Mouse (Mus musculus) inflammation-experienced regulatory T-cells, adult 6 months (primary cell): ENCODE results near the gene Mcrip2. TPM values are rescaled to one million over a fixed set of nuclear protein-coding genes. Genes with fewer than 3 reads are reported as not detected.

Source experiments
- ATAC-seq: one replicate; pipeline ENCODE4 v1.8.0; 2017
- polyA plus RNA-seq, 3 experiments: library from polyadenylated mRNA; unstranded; fragments of 100-300 nt; shearing (Covaris generic); gene quantifications; one replicate each; pipeline ENCODE4 v1.2.1; 2017

The Mcrip2 gene
- polyA plus RNA-seq, 3 experiments from 2014 or later = 2.5 to 3.9 (median 3.5) TPM

DNA sequence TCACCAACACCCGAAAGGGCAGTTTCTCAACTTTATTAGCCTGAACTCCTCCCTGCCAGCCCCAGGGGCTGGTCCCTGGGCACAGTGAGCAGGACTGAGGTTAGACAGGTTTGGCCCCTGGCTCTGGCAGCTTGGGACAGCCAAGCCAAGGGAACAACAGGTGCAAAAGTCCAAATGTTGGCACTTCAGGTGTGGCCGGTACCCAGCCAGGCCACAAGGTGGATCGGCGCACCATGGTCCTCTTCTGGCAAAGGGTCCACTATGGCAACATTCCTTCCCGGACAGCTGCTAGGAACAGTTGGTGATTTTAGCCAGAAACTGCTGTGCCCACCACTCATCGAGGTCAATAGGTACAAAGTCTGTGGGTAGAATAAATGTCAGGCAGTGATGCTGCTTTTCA lies 4.9 kb downstream of the Mcrip2 start:
- ATAC-seq = no peak

DNA sequence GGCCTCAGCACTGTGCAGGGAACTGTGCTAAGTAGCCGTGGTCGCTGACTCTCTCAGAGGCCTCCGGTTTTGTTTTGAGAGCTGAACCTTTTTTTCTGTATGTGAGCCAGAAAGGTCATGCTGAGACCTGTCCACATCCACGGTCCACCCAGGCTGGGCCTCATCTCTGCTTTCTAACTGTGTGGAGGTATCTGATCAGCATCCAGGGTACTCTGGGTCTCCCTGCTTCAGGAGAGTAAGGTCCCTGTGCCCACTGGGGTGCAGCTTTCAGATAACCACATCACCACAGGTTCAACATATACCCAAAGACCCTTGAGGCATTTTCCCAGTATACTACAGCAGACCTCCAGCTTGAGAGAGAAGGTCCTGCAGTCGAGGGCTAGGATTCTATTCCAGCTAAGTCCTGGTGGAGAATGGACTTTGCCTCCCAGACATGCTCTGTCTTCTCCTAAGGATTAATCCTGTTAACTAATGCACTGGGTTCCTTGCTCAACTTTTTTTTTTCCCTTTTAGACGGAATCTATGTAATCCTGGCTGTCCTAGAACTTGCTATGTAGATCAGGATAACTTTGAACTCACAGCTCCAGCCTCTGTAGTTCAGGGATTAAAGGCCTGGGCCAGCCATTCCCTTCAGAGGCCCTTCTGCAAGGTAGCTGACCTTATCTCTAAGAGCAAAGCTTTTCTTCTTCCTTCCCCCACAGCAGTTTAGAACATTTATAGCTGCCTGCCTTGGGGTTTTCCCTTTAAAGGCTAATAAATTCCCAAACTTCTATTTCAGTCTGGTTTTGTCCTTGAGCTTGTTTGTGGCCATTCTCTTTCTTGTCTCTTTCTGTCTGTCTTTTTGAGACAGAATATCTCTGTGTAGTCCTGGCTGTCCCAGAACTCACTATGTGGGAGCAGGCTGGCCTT lies 6.6 kb downstream of the Mcrip2 start:
- no peak for ATAC-seq

DNA sequence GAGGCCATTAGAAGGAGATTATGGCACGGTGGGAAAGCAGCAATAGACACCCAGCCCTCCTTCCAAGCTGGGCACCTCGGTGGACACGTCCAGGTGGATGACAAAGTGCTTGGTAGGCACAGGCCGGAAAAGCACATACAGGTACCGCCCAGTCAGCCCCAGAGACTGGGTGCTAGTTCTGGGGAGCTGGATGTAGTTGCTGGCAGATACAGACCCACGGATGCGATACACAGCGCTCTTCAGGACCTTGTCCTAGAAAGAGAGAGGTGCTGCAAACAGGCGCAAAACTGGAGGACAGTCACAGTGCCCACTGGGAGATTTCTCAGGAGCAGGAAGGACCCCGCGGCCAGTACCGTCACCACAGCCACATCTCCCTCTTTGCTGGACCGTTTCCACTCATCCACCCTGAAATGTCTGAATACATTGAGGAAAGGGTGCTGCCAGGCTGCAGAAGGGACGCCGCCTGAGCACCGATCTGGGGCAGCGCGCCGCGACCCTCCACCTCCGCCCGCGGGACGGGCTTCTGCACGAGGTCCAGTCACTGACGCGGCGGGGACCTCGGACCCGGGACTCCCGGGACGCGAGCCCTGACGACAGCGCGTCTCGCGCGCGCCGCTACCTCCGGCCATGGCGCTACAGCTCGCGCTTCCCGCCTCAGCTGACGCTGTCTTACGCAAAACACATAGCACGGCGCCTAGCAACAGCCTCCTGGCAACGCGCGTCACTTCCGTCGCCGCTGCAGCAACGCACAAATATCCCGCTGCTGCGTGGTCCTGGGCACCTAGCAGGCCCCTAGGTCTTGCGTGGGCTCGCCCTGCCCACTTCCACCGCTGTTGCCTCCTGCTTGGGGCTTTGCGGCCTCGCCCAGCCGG lies 7.5 kb downstream of the Mcrip2 start, which contains the start of gene Wdr90:
Gene Wdr90, minus strand, starts transcription at position 670 of the 872 bp plus-strand sequence.
- peak; percentile 100 for ATAC-seq

DNA sequence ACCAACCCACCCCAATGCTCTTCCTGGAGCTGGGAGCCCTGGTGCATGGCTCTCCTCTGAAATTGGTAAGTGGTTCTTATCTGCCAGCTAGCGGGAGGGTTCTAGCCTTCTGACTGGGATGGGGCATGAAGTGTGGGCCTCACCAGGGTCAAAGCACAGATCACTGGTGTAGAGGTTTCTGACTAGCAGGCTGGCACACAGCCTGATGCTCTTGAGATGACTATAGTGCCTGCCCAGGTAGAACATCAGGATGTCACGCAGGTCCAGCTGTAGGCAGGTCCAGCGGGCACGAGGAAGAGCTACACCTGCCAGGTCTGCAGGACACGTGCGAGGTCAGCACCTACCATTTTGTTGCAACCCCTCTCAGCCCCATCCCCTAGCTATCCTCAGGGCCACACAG lies 8.3 kb downstream of the Mcrip2 start:
- no peak for ATAC-seq

DNA sequence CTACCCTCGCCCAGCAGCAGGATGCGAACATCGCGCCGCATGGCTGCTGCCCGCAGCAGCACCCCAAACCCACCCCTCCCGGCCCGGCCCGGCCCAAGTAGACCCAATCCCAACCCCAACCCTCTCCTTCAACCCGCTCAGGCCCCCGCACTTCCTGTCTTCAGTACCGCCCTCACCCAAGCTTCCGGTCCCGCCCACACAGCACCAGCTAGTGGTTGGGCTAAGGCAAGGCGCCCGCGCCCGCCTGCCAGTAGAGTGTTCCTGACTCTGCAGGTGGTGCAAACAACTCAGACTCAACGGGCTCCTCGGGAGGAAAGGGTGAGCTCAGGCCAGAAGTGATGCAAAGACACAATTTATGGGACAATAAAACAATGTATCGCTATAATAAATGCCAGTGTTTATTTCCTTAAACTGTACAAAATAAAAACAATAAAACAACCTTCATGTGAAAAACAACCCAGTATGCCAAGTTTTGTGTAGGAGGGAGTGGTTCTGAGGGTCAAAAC lies 24.1 kb downstream of the Mcrip2 start, which contains the start of gene Rhot2:
Gene Rhot2, minus strand, starts transcription at position 456 of the 506 bp plus-strand sequence.
- peak; percentile 100 for ATAC-seq

DNA sequence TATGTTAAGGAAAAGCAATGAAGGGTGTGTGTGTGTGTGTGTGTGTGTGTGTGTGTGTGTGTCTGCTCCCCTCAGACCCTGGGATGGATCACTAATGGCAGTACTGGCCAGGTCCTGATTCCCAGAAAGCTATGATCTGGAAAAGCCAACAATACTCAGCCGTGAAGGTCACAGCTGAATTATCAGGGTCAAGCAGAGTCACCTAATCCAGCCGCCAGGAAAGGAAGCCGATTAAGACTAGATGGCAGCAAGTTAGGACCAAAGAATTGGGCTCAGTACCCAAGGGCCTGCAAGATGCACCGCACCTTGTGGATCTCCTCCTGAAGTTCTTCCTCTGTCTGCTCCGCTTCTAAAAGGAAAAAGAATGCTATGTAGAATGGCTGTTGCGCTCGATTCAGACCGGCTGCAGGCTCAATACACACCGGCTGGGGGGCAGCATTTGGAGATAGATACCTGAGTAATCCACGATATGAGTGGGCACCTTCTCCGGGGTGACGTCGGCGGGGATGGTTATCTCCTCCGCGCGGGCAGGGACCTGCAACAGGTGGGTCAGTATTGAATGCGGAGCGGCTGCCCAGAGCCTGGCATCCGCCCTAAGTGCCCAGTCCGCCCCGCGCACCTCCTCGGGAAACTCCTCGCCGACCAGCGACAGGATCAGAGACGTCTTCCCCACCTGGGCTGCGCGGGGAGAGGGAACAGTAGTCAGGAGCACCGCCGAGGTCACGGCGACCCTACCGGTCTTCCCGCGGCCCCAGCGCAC lies 24.7 kb downstream of the Mcrip2 start:
- ATAC-seq = peak; percentile 5

DNA sequence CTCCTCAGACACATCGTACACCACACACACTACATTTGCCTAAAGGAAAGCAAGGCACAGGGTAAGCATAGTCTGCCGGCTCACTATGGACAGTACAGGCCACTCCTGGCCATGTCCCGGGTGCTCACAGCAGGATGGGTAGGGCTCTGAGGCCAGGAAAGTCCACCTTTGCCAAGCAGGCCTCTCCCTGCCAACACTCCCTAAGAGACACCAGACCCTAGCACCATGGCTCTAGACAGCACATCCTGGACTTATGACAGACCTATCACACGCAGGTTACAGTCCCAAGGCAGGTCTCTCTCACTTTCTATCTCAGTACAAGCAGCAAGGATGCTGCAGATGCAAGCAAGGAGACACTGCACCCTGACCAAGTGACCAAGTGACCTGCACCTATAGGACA lies 25.4 kb downstream of the Mcrip2 start:
- ATAC-seq = no peak

DNA sequence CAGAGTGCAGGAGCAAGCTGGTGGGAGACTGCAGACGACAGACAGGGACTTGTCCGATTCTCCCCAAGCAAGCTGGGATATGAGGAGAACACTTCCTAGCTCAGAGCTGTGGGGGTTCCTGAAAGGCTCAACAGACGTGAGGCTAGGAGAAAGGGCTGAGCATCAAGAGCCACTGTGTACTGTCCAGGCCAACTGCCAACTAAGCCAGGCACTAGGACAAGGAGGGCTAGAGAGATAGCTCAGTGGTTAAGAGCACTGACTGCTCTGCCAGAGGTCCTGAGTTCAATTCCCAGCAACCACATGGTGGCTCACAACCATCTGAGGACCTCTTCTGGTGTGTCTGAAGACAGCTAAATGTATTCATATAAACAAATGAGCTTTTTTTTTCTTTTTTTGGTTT lies 26.1 kb downstream of the Mcrip2 start:
- no peak for ATAC-seq

DNA sequence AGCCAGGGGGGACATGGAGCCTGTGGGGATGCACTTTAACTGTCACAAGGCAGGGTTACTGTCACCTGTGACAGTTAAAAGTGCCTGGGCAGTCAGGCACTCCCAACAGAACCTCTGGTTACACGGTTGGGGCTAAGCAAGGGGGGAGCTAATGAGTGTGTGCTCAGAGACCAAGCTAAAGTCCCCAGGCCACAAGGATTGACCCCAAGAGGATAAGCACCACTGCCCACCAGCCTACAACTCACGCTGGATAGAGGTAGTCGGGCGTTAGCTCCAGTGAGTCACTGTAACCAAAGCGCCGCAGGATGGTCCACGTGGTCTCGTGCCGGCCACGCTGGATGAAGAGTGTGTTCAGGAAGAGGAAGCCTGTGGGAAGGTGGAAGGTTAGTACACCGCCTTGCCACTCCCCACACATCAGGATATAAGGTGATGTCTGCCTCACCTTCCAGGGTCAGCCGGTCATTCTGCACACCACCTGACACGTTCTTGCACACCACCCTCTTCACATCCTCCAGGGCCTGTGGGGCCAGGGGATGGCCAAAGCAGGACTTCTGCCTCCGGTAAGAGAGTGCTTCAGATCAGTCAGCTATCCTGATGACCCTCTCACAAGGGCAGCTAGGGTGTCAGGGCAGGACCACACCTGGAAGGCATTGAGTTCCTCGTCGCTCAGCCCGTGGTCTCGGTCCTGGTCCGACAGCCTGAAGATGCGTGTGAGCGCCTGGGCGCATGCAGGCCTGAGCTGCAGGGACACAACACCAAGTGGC lies 27.3 kb downstream of the Mcrip2 start, which contains the start of gene Gm20683:
Gene Gm20683, minus strand, starts transcription at position 647 of the 764 bp plus-strand sequence.
- no peak for ATAC-seq

DNA sequence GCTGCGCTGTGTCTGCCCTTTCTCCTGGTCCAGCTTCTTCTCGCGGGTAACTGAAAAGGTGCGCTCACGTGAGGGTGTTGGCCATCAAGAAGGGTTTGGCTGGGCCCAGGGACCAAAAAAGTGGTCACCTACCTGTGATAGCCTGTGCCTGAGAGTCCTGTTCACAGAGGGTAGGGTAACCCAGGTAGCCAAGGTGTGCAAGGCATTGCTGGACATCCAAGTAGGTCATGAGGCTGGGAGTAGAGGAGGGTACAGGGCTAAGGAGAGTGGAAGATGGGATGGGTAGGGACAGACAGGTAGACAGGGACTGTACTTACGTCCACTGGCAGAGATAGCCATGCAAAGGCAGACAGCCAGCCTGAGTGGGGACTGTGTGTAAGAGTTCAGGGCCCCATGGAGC lies 28.0 kb downstream of the Mcrip2 start:
- ATAC-seq = no peak

DNA sequence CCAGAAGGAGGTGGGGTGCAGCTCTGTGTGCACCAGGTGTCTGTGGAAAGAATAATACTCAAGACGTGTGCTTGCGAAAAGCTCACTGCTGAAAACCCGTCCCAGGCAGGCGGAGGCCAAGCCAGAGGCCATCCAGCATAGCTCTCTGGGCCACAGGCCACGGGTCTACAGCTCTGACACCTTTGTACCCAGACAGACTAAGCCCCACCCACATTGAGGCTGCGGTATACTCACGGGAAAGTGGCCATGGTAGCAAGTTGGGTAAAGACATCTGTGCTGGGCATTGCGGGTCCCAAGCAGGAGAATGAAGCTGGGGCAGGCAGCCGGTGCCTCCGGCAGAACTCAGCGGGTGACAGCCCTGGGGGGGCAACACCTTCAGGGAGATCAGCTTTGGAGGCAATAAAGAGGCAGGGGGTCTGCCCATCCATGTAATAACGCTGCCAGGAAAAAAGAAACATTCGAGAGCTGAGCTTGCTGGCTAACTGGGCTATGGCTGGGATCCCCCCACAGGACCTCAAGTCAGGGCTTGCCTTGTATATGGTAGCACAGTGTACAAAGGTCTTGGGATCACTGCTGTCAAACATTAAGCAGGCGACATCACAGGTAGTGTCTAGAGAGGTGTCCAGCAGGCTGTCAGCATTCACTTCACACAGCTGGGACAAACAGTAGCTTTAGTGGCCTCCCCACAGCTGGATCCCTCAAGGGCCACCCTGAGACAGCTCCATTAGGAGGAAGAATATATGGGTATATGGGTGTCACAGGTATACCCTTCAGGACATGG lies 28.9 kb downstream of the Mcrip2 start:
- ATAC-seq = no peak

DNA sequence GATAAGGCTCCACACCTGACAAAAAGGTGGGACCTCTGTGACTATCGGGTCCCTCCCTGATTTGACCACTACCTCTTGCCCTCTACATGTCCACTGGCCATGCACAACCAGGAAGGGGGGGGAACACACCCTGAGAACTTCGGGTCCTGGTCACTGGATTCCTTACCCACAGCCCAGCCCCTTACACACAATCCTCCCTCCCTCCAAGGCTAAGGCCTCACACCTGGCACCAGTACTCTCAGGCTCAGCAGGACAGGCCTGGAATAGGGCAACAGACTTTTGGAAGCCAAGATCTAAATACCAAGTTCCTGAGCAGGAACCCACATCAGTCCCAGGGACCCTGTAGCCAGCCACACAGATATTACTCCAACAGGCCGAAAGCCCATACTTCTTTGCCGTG lies 29.7 kb downstream of the Mcrip2 start:
- ATAC-seq = no peak

DNA sequence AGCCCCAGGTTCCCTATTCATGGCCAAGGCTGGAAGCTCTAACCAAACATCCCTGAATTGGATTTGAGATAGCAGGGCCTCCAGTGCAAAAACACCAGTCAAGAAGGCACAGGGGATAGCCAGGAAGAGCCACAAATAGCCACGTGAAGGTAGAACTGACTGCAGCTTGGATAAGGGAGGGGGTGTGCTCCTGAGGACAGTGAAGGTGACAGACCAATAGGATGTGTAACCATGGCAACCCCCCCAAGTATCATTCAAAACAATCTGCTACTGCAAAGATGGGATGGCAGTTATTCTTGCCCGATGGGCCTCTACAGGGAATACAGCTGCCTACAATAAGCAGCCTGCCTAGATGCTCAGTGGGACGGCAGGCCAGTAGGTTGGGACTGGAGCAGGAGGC lies 31.0 kb downstream of the Mcrip2 start:
- ATAC-seq = no peak

DNA sequence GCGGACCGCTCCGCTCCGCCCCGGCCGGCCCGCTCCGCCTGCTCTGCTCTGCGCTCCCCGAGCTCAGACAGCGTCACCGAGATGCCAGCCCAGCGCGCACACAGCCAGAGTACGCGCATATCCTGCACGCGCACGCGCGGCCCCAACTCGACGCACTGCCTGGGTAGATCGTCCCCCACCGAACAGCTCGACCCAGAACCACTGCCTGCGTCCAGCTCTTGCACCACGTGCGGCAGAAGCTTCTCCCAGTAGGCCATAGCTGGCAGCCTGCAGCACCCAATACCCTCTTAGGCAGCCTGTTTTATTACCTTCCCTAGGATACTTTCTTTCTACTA lies 31.5 kb downstream of the Mcrip2 start, which contains the start of gene Rhbdl1:
Gene Rhbdl1, minus strand, starts transcription at position 220 of the 335 bp plus-strand sequence.
- no peak for ATAC-seq

DNA sequence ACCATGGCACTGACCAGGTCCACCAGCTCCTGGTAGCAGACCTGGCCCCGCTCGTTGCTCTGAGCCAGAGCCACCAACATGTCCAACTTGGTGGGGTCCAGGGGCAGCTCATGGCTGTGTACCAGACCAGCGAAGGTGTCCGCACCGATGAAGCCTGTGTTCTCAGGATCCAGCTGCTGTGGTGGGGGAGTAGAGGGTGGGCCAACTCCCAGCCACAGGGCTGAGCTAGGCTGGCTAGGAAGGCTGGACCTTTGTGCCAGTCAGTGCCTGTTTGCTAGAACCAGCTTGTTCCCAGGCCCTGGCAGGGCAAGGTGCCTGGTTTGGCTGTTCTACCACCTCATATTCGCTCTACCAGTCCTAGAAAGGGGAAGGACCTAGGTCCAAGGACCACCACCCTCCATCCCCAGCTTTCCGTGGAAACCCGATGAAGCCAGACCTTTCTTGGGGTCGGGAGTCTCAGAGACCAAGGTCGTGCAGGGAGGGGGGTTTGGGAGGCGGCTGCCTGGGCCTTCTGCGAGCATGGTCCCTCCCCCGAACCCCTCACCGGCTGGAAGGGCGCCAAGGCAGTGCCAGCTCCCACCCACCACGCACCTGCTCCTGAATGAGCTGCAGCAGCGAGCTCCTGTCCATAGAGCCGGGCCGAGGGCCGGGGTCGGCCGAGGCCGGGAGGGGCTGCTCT lies 32.0 kb downstream of the Mcrip2 start:
- no peak for ATAC-seq

DNA sequence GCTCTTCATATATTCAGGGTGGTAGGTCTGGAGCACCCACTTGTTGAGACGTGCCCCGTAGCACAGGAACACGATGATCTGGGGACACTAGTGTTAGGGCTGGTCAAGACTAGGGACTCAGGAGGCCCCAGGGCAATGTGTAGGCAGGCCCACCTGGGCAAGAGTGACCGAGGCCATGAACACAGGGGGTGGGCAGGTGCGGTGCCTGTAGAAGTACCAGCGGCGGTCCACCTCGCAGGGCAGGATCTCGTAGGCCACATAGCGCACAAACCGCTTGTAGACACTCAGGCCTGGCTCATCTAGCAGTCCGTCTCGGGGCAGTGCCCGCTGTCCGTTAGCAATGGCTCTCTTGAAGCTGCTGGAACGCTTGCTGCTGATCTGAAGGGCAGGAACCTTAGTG lies 32.7 kb downstream of the Mcrip2 start:
- no peak for ATAC-seq

DNA sequence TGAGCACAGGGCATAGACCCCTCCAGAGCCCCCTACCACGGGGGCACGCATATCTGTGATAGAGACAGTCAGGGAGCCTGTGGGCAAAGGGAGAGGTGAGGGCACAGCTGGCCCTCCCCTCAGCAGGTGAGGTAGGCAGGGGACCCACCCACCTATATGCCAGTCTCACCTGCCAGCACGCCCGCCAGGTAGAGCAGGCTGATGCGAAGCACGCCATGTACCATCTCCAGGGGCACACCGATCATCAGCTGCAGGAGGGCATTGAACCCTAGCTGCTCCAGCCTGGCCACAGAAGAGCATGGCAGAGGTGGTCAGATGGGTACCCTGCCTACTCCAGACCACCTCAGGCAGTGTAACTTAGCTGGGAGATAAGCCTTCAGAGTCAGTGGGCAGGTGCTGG lies 33.3 kb downstream of the Mcrip2 start:
- no peak for ATAC-seq

DNA sequence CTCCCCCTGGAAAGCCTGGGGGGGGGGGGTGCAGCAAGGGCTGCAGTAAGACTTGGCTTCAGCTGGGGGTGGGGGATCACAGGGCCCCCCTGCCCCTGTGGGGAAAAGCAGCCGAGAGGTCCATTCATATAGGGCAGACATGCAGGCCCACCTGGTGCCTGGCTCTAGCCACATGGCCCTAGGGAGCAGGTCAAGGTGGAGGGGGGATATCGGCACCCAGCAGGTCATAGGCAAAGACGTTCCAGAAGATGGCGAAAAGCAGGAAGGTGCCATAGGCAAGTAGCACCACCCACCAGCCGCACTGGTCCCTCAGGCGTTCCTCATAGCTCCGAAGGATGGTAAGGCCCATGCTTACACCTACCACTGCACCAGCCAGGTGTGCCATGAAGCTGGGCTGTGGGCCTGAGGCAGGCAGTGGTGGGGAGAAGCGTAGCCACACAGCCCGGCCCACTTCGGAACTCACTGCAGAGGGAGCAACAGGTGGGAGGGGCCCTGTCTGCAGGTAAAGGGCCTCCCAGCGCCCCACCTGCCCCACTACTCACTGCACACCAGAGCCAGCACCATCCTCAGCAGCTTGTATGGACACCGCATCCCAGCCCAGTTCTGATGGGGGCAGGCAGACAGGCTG lies 33.9 kb downstream of the Mcrip2 start:
- no peak for ATAC-seq

DNA sequence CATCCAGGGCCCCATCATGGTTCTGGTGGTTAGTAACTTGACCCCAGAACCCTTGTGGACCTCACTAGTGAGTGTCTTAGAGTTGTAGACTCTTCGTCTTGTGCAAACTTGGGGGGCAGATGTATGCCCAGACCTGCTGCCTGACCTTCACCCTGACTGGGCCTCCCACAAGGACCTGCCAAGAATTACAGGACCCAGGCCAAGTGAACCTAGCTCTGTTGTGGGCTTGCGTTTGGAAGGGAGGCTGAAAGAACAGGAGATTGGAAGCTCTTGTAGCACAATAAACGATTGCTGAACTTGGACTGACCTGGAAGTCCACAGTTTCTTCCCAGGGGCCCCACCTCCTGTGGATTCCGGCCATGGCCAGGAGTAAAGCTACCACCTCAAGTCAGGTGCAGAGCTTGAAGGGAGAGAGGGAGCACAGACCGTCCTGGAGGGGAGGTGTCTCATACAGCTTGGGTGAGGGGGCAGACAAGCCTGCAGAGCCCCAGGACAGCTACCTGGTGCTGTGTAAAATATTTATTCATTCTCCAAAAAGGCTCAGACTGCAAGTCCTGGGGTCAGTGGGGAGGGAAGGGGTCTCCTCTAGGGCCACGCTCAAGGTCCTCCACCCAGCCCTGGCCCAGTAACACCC lies 34.5 kb downstream of the Mcrip2 start:
- no peak for ATAC-seq
